Mouse (Mus musculus) liver, adult 2 months (tissue): ENCODE results near the gene Usp54.

Experiments
- CTCF ChIP-seq: fragments of 200-500 bp; IDR thresholded peaks from 2 replicates; pipeline ENCODE4 v1.5.1; 2011; ENCODE audit warnings: low read depth, low read length, control low read depth
- POLR2A ChIP-seq: fragments of 200-500 bp; IDR thresholded peaks from 2 replicates; pipeline ENCODE4 v1.6.1; 2011; ENCODE audit warnings: low read length, control low read depth; ENCODE audit not compliant: insufficient read depth; ENCODE audit errors: extremely low read depth

- no peak for TF ChIP-seq POLR2A
- TF ChIP-seq CTCF: no peak
Observed at GRCm38 (mm10) chr14:20618211-20618610, 22.7 kb downstream of the Usp54 start.
